ENCODE assay signal across 10 mouse cellular contexts in the genomic region with DNA sequence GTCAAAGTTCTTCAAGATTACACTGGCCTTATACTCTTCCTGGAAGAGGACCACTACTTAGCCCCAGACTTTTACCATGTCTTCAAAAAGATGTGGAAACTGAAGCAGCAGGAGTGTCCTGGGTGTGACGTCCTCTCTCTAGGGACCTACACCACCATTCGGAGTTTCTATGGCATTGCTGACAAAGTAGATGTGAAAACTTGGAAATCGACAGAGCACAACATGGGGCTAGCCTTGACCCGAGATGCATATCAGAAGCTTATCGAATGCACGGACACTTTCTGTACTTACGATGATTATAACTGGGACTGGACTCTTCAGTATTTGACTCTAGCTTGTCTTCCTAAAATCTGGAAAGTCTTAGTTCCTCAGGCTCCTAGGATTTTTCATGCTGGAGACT. TPM values are rescaled to one million over a fixed set of nuclear protein-coding genes. Genes with fewer than 3 reads are reported as not detected.
A peak's percentile ranks its signal among the peaks of the same experiment; 100 is the strongest.
DNase-seq lines count a peak whose midpoint lies in the region; ATAC-seq and TF ChIP-seq lines count a peak whose summit lies in the region.
"Had no signal": no experiment of that assay in that cellular context is flagged by ENCODE, and none has a peak within 500 bp of the region (broad histone marks: within the 10 kb centered on the region; RNA-seq: fewer than 3 reads in every experiment).

No protein-coding gene starts in this region.

- no peaks in the 10 kb centered on the region for H3K9me3 ChIP-seq in embryonic facial prominence, embryonic 14.5 days (ENCODE audit: control insufficient read depth, low read length)
- H3K9me3 ChIP-seq in hindbrain, postnatal 0 days (ENCODE audit: low read length) = no peaks in the 10 kb centered on the region
- no peaks in the 10 kb centered on the region for H3K9me3 ChIP-seq in midbrain, postnatal 0 days (ENCODE audit: low read length)

- WGBS in embryonic facial prominence, embryonic 14.5 days = 72% methylated on average over 7 of the region's 7 CpGs
- WGBS in hindbrain, postnatal 0 days = 63% methylated on average over 7 of the region's 7 CpGs
- 72% methylated on average over 7 of the region's 7 CpGs for WGBS in midbrain, postnatal 0 days

- H3K4me2 ChIP-seq in embryonic facial prominence, embryonic 14.5 days (ENCODE audit: low read depth, low read length) = peak overlapping the region; percentile 95
- H3K4me2 ChIP-seq in hindbrain, postnatal 0 days (ENCODE audit: low read depth, low read length) = peak overlapping the region; percentile 99
- peak overlapping the region; percentile 76 for H3K4me2 ChIP-seq in midbrain, postnatal 0 days (ENCODE audit: low read depth, low read length, poor library complexity, severe bottlenecking)

- H3K4me1 ChIP-seq in embryonic facial prominence, embryonic 14.5 days (ENCODE audit: control insufficient read depth, insufficient read depth, low read length) = peaks cover 13% of the 10 kb centered on the region
- H3K4me1 ChIP-seq in hindbrain, postnatal 0 days (ENCODE audit: insufficient read depth, low read length) = peaks cover 8% of the 10 kb centered on the region
- peaks cover 15% of the 10 kb centered on the region for H3K4me1 ChIP-seq in midbrain, postnatal 0 days (ENCODE audit: insufficient read depth, low read length)

- no peak for ATAC-seq in embryonic facial prominence, embryonic 14.5 days (ENCODE audit: low read depth)
- ATAC-seq in hindbrain, postnatal 0 days = no peak
- ATAC-seq in midbrain, postnatal 0 days (ENCODE audit: low FRiP score) = no peak
- no peak for ATAC-seq in monocyte, adult 5-6 weeks (replicated peaks; ENCODE audit: insufficient number of reproducible peaks, low FRiP score, low TSS enrichment, poor library complexity, severe bottlenecking)

- DNase-seq in left cerebral cortex, adult 2 months (ENCODE audit: extremely low spot score in 1 of 2, low spot score in 2 of 2) = no peak
- no peak for DNase-seq in left cerebral cortex, postnatal 4 days
- DNase-seq in embryonic facial prominence, embryonic 14.5 days (ENCODE audit: low spot score) = no peak
- no peak for DNase-seq in hindbrain, postnatal 0 days (ENCODE audit: low spot score)
- DNase-seq in midbrain, postnatal 0 days (ENCODE audit: low spot score) = no peak
- DNase-seq in adrenal gland, postnatal 4 days (ENCODE audit: low spot score in 2 of 2) = no peak
- no peak for DNase-seq in gastrocnemius, postnatal 25 days

- TF ChIP-seq CTCF in left cerebral cortex, adult 2 months (IDR thresholded peaks at IDR 0.05) = no peak
- TF ChIP-seq CTCF in hindbrain, postnatal 0 days (IDR thresholded peaks at IDR 0.05; ENCODE audit: low read depth) = no peak
- TF ChIP-seq CTCF in midbrain, postnatal 0 days (IDR thresholded peaks at IDR 0.05) = no peak

- H3K27ac ChIP-seq in left cerebral cortex, adult 2 months = no peak overlapping the region
- H3K27ac ChIP-seq in embryonic facial prominence, embryonic 14.5 days (replicated peaks; ENCODE audit: low read depth, low read length) = no peak overlapping the region
- no peak overlapping the region for H3K27ac ChIP-seq in hindbrain, postnatal 0 days
- no peak overlapping the region for H3K27ac ChIP-seq in midbrain, postnatal 0 days (ENCODE audit: low read depth, low read length)

- peak overlapping the region; percentile 65 for H3K4me3 ChIP-seq in left cerebral cortex, adult 2 months
- H3K4me3 ChIP-seq in embryonic facial prominence, embryonic 14.5 days (ENCODE audit: low read depth, low read length) = peak overlapping the region; percentile 90
- H3K4me3 ChIP-seq in hindbrain, postnatal 0 days (ENCODE audit: low read length) = peak overlapping the region; percentile 86
- peak overlapping the region; percentile 90 for H3K4me3 ChIP-seq in midbrain, postnatal 0 days (ENCODE audit: low read depth, low read length)

- peaks cover 46% of the 10 kb centered on the region for H3K36me3 ChIP-seq in embryonic facial prominence, embryonic 14.5 days (ENCODE audit: control insufficient read depth, insufficient read depth, low read length)
- H3K36me3 ChIP-seq in hindbrain, postnatal 0 days (ENCODE audit: insufficient read depth, low read length) = peaks cover 4% of the 10 kb centered on the region; the same call in 1 of the 2 replicates
- 0 out of 2 replicates have a peak, but pooled peaks cover 2% of the 10 kb centered on the region for H3K36me3 ChIP-seq in midbrain, postnatal 0 days (ENCODE audit: insufficient read depth, low read length)

- intact Hi-C loops in left cerebral cortex, adult 2 months (cut with DNase I) = no loop called here
- intact Hi-C loops in left cerebral cortex, postnatal 4 days (cut with DNase I) = no loop called here

- no peaks in the 10 kb centered on the region for H3K27me3 ChIP-seq in embryonic facial prominence, embryonic 14.5 days (replicated peaks; ENCODE audit: control insufficient read depth, insufficient read depth, low read length)
- H3K27me3 ChIP-seq in hindbrain, postnatal 0 days (ENCODE audit: insufficient read depth, low read length) = no peaks in the 10 kb centered on the region
- no peaks in the 10 kb centered on the region for H3K27me3 ChIP-seq in midbrain, postnatal 0 days (ENCODE audit: insufficient read depth, low read length)

- H3K9ac ChIP-seq in embryonic facial prominence, embryonic 14.5 days (ENCODE audit: low read depth, low read length) = peak overlapping the region; percentile 92
- H3K9ac ChIP-seq in hindbrain, postnatal 0 days (replicated peaks; ENCODE audit: low read length) = peak overlapping the region; percentile 90
- H3K9ac ChIP-seq in midbrain, postnatal 0 days (replicated peaks; ENCODE audit: low read length, poor library complexity, severe bottlenecking) = 0 out of 2 replicates have a peak overlapping the region, but pooled peaks have one; percentile 93

RNA-seq across cellular contexts. Expression of gene Mgat2, which starts 1.4 kb away (rescaled TPM):
- 10 to 100 TPM; 27.0 to 28.9 TPM for total RNA-seq in left cerebral cortex, adult 2 months (2021)
- total RNA-seq in left cerebral cortex, postnatal 4 days (2021) = 10 to 100 TPM; 36.0 to 40.1 TPM
- 65.5 and 66.1 TPM in 2 replicates for polyA plus RNA-seq in embryonic facial prominence, embryonic 14.5 days (2014; fragmentation: Nextera tagmentation; extraction: Ambion mirVana)
- 64.6 and 71.1 TPM in 2 replicates for total RNA-seq in hindbrain, postnatal 0 days (2014; rRNA removed)
- 39.7 and 42.2 TPM in 2 replicates for polyA plus RNA-seq in hindbrain, postnatal 0 days (2015; fragmentation: Nextera tagmentation; extraction: Ambion mirVana)
- total RNA-seq in midbrain, postnatal 0 days (2014; rRNA removed) = 54.6 and 59.0 TPM in 2 replicates
- polyA plus RNA-seq in midbrain, postnatal 0 days (2015; fragmentation: Nextera tagmentation; extraction: Ambion mirVana) = 41.5 and 41.9 TPM in 2 replicates
- total RNA-seq in adrenal gland, postnatal 4 days (2021) = 10 to 100 TPM; 51.4 to 53.9 TPM
- 1 to 10 TPM; 9.0 to 9.5 TPM for total RNA-seq in gastrocnemius, postnatal 25 days (2021)
- 70.5 to 79.5 TPM (median 70.6 TPM) in 3 replicates for total RNA-seq in monocyte, adult 5-6 weeks (2017)

RNA-seq across cellular contexts. Expression of gene Rpl36al, which starts 1.5 kb away (rescaled TPM):
- 100 to 1,000 TPM; 174 to 177 TPM for total RNA-seq in left cerebral cortex, adult 2 months (2021)
- 100 to 1,000 TPM; 230 to 246 TPM for total RNA-seq in left cerebral cortex, postnatal 4 days (2021)
- 562 and 692 TPM in 2 replicates for polyA plus RNA-seq in embryonic facial prominence, embryonic 14.5 days (2014; fragmentation: Nextera tagmentation; extraction: Ambion mirVana)
- 80.6 and 99.1 TPM in 2 replicates for total RNA-seq in hindbrain, postnatal 0 days (2014; rRNA removed)
- 417 and 430 TPM in 2 replicates for polyA plus RNA-seq in hindbrain, postnatal 0 days (2015; fragmentation: Nextera tagmentation; extraction: Ambion mirVana)
- 117 and 148 TPM in 2 replicates for total RNA-seq in midbrain, postnatal 0 days (2014; rRNA removed)
- polyA plus RNA-seq in midbrain, postnatal 0 days (2015; fragmentation: Nextera tagmentation; extraction: Ambion mirVana) = 352 and 392 TPM in 2 replicates
- 100 to 1,000 TPM; 523 to 531 TPM for total RNA-seq in adrenal gland, postnatal 4 days (2021)
- total RNA-seq in gastrocnemius, postnatal 25 days (2021) = 100 to 1,000 TPM; 280 to 315 TPM
- total RNA-seq in monocyte, adult 5-6 weeks (2017) = 578 to 776 TPM (median 649 TPM) in 3 replicates

RNA-seq across cellular contexts. Expression of gene Gm49383, which starts 11.5 kb away (rescaled TPM):
- total RNA-seq in left cerebral cortex, adult 2 months (2021) = 1 to 10 TPM; 4.8 to 6.1 TPM
- 1 to 10 TPM; 6.1 to 7.4 TPM for total RNA-seq in left cerebral cortex, postnatal 4 days (2021)
- polyA plus RNA-seq in embryonic facial prominence, embryonic 14.5 days (2014; fragmentation: Nextera tagmentation; extraction: Ambion mirVana) = 18.2 and 23.2 TPM in 2 replicates
- 2.0 and 4.7 TPM in 2 replicates for total RNA-seq in hindbrain, postnatal 0 days (2014; rRNA removed)
- polyA plus RNA-seq in hindbrain, postnatal 0 days (2015; fragmentation: Nextera tagmentation; extraction: Ambion mirVana) = 11.4 and 13.3 TPM in 2 replicates
- total RNA-seq in midbrain, postnatal 0 days (2014; rRNA removed) = 0.38 and 4.0 TPM in 2 replicates
- polyA plus RNA-seq in midbrain, postnatal 0 days (2015; fragmentation: Nextera tagmentation; extraction: Ambion mirVana) = 5.3 and 5.4 TPM in 2 replicates
- total RNA-seq in adrenal gland, postnatal 4 days (2021) = 1 to 10 TPM; 7.2 to 9.2 TPM
- total RNA-seq in gastrocnemius, postnatal 25 days (2021) = 1 to 10 TPM; 1.7 to 1.8 TPM
- total RNA-seq in monocyte, adult 5-6 weeks (2017) = 9.2 to 15.1 TPM (median 9.6 TPM) in 3 replicates

RNA-seq across cellular contexts. Expression of gene Dnaaf2, which starts 12.9 kb away (rescaled TPM):
- 1 to 10 TPM; 1.7 TPM for total RNA-seq in left cerebral cortex, adult 2 months (2021)
- total RNA-seq in left cerebral cortex, postnatal 4 days (2021) = 1 to 10 TPM; 2.5 to 2.6 TPM
- polyA plus RNA-seq in embryonic facial prominence, embryonic 14.5 days (2014; fragmentation: Nextera tagmentation; extraction: Ambion mirVana) = 5.5 and 6.0 TPM in 2 replicates
- total RNA-seq in hindbrain, postnatal 0 days (2014; rRNA removed) = 5.1 and 5.2 TPM in 2 replicates
- polyA plus RNA-seq in hindbrain, postnatal 0 days (2015; fragmentation: Nextera tagmentation; extraction: Ambion mirVana) = 7.7 and 8.2 TPM in 2 replicates
- 5.0 and 6.1 TPM in 2 replicates for total RNA-seq in midbrain, postnatal 0 days (2014; rRNA removed)
- polyA plus RNA-seq in midbrain, postnatal 0 days (2015; fragmentation: Nextera tagmentation; extraction: Ambion mirVana) = 8.0 and 9.4 TPM in 2 replicates
- 1 to 10 TPM; 1.9 to 2.0 TPM for total RNA-seq in adrenal gland, postnatal 4 days (2021)
- under 1 TPM; 0.56 to 0.62 TPM for total RNA-seq in gastrocnemius, postnatal 25 days (2021)
- 1.3 to 3.4 TPM (median 1.7 TPM) in 3 replicates for total RNA-seq in monocyte, adult 5-6 weeks (2017)

RNA-seq across cellular contexts. Expression of gene Lrr1, which starts 16.8 kb away (rescaled TPM):
- total RNA-seq in left cerebral cortex, adult 2 months (2021) = not detected
- total RNA-seq in left cerebral cortex, postnatal 4 days (2021) = 1 to 10 TPM; 1.5 to 2.9 TPM
- polyA plus RNA-seq in embryonic facial prominence, embryonic 14.5 days (2014; fragmentation: Nextera tagmentation; extraction: Ambion mirVana) = 16.9 and 18.4 TPM in 2 replicates
- total RNA-seq in hindbrain, postnatal 0 days (2014; rRNA removed) = 0.37 and 0.86 TPM in 2 replicates
- 3.4 and 3.6 TPM in 2 replicates for polyA plus RNA-seq in hindbrain, postnatal 0 days (2015; fragmentation: Nextera tagmentation; extraction: Ambion mirVana)
- 0.24 and 1.6 TPM in 2 replicates for total RNA-seq in midbrain, postnatal 0 days (2014; rRNA removed)
- 1.2 and 1.3 TPM in 2 replicates for polyA plus RNA-seq in midbrain, postnatal 0 days (2015; fragmentation: Nextera tagmentation; extraction: Ambion mirVana)
- total RNA-seq in adrenal gland, postnatal 4 days (2021) = 1 to 10 TPM; 2.7 to 5.4 TPM
- not detected for total RNA-seq in gastrocnemius, postnatal 25 days (2021)
- not detected in 3 replicates for total RNA-seq in monocyte, adult 5-6 weeks (2017)
- total RNA-seq: adrenal gland, adult 18-20 months; left cerebral cortex, postnatal 25 days had no signal
